Mouse (Mus musculus): Measurements from ENCODE around the gene Dusp1.

DNA sequence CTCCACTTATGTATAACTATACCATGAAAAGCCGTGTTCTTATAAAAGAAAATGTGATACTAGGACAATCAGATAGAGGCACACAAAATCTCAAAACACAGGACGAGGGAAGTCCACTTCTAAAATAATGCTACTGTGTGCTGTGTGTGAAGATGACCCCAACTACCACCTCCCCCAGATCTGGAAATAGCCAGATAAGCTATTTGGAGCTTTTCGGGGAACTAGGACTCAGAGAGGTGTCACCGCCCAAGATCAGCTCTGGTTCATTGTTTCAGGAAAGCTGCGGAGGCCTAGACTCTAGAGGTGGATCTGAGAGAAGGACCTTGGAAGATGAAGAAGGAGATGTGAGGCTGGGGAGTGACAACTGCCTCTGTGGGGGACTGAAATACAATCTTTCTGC lies 27.2 kb downstream of the Dusp1 start:
- TF ChIP-seq POLR2A (IDR thresholded peaks at IDR 0.05; ENCODE audit: borderline replicate concordance, low read depth, low read length) (no peak), CTCF (IDR thresholded peaks at IDR 0.05; ENCODE audit: low read depth, low read length) (no peak)

Measured in bone marrow macrophage, adult 2 months (primary cell).